Mouse (Mus musculus) heart, adult 8-10 months (tissue): Measurements from ENCODE around the gene Pnldc1. TPM values are rescaled to one million over a fixed set of nuclear protein-coding genes. Genes with fewer than 3 reads are reported as not detected.
A peak's percentile ranks its signal among the peaks of the same experiment; 100 is the strongest.
"Not testable (repeated sequence)": the region's sequence is repeated elsewhere in the genome, so short reads cannot be mapped to it uniquely, and the experiment has no call there.

ENCODE experiments used
- DNase-seq: peaks from one replicate; pipeline ENCODE4 v3.0.0; 2022; ENCODE audit warnings: low spot score
- total RNA-seq, 4 experiments: library from RNA; stranded (reverse); gene quantifications; 2 replicates each; pipeline ENCODE4 v1.2.4; 2022

Pnldc1 gene
- total RNA-seq, 4 experiments from 2014 or later = 0.30 to 0.94 (median 0.54) TPM

DNA sequence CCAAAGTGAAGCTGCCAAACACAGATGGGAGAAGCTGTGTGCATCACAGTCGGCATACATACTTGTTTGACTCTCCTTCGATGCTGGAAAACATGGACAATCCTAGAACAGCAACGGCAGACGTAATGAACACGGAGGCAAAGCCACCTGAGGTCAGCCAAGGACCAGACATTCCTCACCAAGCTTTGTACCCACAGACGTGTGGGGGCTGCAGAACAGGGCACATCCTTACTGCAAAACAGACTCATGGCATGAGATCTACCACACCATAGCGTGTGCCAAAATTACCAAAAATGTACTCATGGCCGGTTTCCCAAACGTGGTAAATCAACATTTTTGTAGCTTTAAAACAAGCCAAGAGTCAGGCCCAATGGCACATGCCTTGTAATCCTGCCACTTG lies 3.6 kb downstream of the Pnldc1 start:
- DNase-seq = no peak

DNA sequence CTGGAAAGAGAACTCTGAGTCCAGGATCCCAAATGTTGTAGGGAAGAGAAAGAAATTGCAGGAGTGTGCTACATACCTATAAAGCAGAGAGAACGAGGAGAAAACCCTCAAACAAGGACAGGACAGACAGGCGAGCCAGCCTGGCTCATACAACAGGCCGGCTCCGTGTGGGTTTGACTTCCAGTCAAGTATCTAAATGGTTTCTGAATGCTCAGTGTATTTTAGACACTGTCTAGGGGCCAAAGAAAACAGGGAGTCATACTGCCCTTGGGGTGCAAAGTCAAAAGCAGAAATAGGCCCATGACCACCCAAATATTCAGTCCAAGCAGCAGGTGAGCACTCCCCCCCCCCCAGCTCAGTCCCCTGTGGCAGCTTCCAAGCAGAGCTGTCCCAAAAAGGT lies 4.2 kb downstream of the Pnldc1 start:
- DNase-seq = no peak

DNA sequence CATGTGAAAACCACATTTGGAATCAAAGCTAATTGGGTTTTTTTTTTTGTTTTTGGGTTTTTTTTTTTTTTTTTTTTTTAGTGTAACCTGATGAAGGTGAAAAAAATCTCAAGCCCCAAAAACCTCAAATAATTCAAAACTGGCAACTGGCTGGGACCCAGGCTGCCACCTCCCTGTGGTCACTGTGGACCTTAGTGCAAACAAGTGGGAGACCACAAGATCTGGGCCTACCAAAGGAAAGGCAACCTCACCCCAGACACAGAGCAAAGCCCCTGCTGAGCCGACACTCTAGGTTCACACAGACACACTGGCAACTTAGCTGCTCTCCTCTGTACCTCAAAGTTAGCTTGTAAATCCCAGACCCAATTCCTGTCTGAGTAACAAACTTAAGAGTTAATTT lies 5.7 kb downstream of the Pnldc1 start:
- DNase-seq = no peak

- DNase-seq = no peak
Observed at GRCm38 (mm10) chr17:12903372-12904333, 6.4 kb downstream of the Pnldc1 start.

- no peak for DNase-seq
Observed at GRCm38 (mm10) chr17:12902291-12902690, 7.7 kb downstream of the Pnldc1 start.

- DNase-seq = not testable (repeated sequence)
Observed at GRCm38 (mm10) chr17:12898607-12899006, 11.4 kb downstream of the Pnldc1 start.

GRCm38 (mm10) chr17:12897674-12898073 lies 12.4 kb downstream of the Pnldc1 start:
- no peak for DNase-seq

- no peak for DNase-seq
Observed at GRCm38 (mm10) chr17:12892033-12892432, 18.0 kb downstream of the Pnldc1 start.

DNA sequence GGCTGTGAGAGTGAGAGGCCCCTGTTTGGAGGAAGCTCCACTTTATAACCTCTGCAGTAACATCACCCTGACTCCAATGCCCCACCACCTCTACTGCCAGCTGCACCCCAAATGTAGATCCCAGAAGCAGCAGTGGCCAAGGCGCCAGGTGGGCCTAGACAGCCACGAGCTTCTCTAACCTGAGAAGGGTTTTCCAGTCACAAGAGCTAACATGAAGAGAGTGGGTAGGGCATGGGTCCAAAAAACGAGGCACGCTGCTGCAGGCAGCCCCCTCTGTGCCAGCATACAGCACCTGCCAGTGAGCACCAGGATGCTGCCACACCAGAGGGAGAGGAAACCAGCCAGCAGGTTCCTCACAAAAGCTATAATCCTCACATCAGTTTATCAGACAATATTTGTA lies 19.0 kb downstream of the Pnldc1 start:
- DNase-seq = no peak

GRCm38 (mm10) chr17:12887021-12887775 lies 22.8 kb downstream of the Pnldc1 start:
- DNase-seq = peak; percentile 45

GRCm38 (mm10) chr17:12886620-12887019 lies 23.4 kb downstream of the Pnldc1 start:
- no peak for DNase-seq

GRCm38 (mm10) chr17:12881216-12881615 lies 28.8 kb downstream of the Pnldc1 start:
- no peak for DNase-seq

DNA sequence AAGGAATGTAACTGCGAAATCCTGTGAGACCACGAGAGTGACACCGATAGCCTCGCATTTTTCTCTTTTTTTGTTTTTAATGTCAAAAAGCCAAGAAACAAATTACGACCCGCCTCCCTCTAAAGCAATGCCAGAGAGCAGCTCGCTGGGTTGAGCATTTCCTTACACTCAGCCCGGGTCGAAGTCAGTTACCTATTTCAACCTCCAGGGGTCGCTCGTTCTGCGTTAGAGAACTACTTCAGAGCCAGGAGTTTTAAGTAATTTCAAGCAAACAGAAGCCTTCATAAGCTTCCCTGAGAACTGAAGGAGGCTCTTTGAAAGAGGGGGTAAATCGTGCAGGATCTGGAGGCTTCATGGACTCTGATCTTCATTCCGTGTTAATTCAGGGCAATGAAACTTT lies 29.9 kb downstream of the Pnldc1 start:
- peak; percentile 76 for DNase-seq

DNA sequence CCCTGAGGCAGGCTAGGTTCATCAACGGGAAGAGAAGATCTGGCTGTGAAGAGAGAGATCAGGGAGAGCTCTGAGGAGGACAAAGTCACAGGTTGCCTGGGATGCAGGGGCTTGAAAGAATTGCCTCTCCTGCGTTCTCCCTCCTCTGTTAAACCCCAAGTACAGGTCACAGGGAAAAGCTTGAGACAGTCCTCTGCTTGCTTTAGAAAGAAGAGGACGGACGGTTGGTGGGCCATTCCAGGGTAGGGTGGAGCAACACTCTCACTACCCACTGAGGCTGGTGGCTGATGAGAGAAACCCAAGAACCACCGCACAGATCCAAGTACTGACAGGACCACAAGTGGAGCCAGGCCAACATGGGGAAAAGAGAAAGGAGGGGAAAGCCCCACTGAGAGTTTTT lies 34.3 kb downstream of the Pnldc1 start, which contains the start of gene Mrgprh:
Gene Mrgprh (plus strand): TSS at position 301 of the 400 bp plus-strand sequence.
- DNase-seq = no peak

- no peak for DNase-seq
Observed at GRCm38 (mm10) chr17:12872275-12873028, 37.6 kb downstream of the Pnldc1 start.

DNA sequence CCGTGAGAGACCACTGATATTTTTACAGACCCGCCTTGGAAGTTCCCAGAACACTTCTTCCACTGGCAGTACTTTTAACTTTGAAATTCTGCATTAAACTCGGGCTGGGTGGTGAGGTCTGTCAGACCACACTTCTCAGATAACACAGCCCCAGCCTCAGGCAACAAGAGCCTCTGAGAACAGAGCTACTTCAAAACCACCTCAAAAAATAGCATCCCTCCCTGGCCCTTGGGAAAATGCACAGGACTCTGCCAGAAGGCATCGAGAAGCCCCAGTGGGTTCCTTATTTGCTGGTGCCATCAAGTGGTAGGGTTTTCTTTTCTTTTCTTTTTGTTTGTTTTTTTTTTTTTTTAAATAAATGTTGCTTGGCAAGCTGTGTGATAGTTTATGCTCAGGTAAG lies 41.4 kb downstream of the Pnldc1 start:
- DNase-seq = no peak

DNA sequence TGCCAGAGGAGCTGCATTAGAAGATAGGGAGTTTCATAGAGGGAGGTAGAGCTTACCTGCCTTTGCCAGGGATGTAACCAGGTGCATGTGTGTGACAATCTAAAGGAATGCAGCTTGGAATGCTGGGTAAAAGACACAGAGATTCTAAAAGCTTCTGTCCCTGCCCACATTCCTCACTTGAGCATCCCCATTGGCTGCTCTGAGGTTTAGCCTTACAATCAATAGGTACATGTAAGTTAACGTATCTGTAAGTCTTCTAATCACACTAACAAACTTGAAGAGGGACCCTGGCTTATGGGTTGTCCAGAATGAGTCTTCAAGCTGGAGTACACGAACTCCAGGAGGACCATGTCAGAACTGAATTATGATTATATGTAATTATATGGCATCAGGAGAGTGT lies 42.0 kb downstream of the Pnldc1 start, which contains the start of gene Mas1:
Gene Mas1 (minus strand): TSS at position 101 of the 400 bp plus-strand sequence.
- DNase-seq = no peak

DNA sequence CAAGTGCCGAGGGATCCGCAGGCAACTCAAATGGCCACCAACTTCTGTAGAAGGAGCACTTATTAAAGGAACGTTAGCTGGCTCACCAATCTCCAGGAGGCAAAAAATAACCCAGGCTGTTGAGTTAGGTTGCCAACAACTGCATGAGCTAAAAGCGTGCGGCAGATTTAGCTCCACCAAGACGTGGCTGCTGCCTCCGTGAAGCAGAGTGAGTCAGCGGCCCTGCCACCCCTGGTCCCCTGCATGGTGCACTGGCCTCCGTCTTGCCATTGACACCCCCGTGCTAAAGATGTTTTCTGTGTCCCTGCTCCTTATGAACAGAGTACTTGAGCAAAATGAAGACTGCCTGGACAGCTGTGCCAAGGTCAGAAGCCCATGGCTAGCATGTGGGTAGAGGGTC lies 43.2 kb downstream of the Pnldc1 start:
- peak; percentile 44 for DNase-seq

GRCm38 (mm10) chr17:12865407-12865806 lies 44.6 kb downstream of the Pnldc1 start:
- DNase-seq = no peak

- DNase-seq = no peak
Observed at GRCm38 (mm10) chr17:12864111-12864510, 45.9 kb downstream of the Pnldc1 start.

GRCm38 (mm10) chr17:12859006-12859520 lies 51.0 kb downstream of the Pnldc1 start:
- DNase-seq = no peak
